Mouse (Mus musculus): ENCODE measurements around the gene Tnik. TPM values are rescaled to one million over a fixed set of nuclear protein-coding genes. Genes with fewer than 3 reads are reported as not detected.

Tnik gene
- polyA plus RNA-seq (2014; fragmentation: Nextera tagmentation; extraction: Ambion mirVana): 14.0 and 15.9 TPM in 2 replicates

- Histone ChIP-seq H3K4me1 (ENCODE audit: control insufficient read depth, insufficient read depth, low read length) (no peaks in the 10 kb centered on the region), H3K4me2 (ENCODE audit: low read depth, low read length) (peak within 1 kb of the TSS; percentile 90), H3K4me3 (ENCODE audit: low read depth, low read length) (peak within 1 kb of the TSS; percentile 74), H3K9me3 (replicated peaks; ENCODE audit: control insufficient read depth, low read length) (no peaks in the 10 kb centered on the region), H3K27me3 (ENCODE audit: control insufficient read depth, insufficient read depth, low read length) (0 out of 2 replicates have a peak, but pooled peaks cover 2% of the 10 kb centered on the region), H3K27ac (replicated peaks; ENCODE audit: low read depth, low read length) (peak within 1 kb of the TSS; percentile 56; the same call in 1 of the 2 replicates), H3K9ac (replicated peaks; ENCODE audit: low read length) (peak within 1 kb of the TSS; percentile 66), H3K36me3 (replicated peaks; ENCODE audit: control insufficient read depth, insufficient read depth, low read depth, low read length) (no peaks in the 10 kb centered on the region)
- ATAC-seq (replicated peaks; ENCODE audit: insufficient number of reproducible peaks, low FRiP score, low TSS enrichment, low read depth) (peak; percentile 86), DNase-seq (ENCODE audit: low spot score) (peak; percentile 80)
- under 1% methylated on average over 57 of the region's 59 CpGs for WGBS
These were observed at the start of gene Tnik for GRCm38 (mm10) chr3:28263002-28263947. Gene Tnik, plus strand, starts transcription at chr3:28263214.

- DNase-seq (ENCODE audit: low spot score): no peak
- Histone ChIP-seq H3K4me1 (ENCODE audit: control insufficient read depth, insufficient read depth, low read length) (no peaks in the 10 kb centered on the region), H3K4me2 (ENCODE audit: low read depth, low read length) (no peak overlapping the region), H3K27me3 (ENCODE audit: control insufficient read depth, insufficient read depth, low read length) (no peaks in the 10 kb centered on the region), H3K27ac (replicated peaks; ENCODE audit: low read depth, low read length) (no peak overlapping the region), H3K9ac (replicated peaks; ENCODE audit: low read length) (no peak overlapping the region), H3K4me3 (ENCODE audit: low read depth, low read length) (no peak overlapping the region), H3K9me3 (replicated peaks; ENCODE audit: control insufficient read depth, low read length) (no peaks in the 10 kb centered on the region), H3K36me3 (replicated peaks; ENCODE audit: control insufficient read depth, insufficient read depth, low read depth, low read length) (no peaks in the 10 kb centered on the region)
- ATAC-seq (replicated peaks; ENCODE audit: insufficient number of reproducible peaks, low FRiP score, low TSS enrichment, low read depth): no peak
- 81% methylated on average over 7 of the region's 7 CpGs for whole genome bisulfite sequencing
These were observed 48.1 kb upstream of the Tnik start for GRCm38 (mm10) chr3:28214886-28215311.

- no peak overlapping the region for H3K4me3 ChIP-seq (ENCODE audit: low read depth, low read length)
- H3K27ac ChIP-seq (replicated peaks; ENCODE audit: low read depth, low read length): no peak overlapping the region
- DNase-seq (ENCODE audit: low spot score) (no peak), ATAC-seq (replicated peaks; ENCODE audit: insufficient number of reproducible peaks, low FRiP score, low TSS enrichment, low read depth) (no peak)
- no peaks in the 10 kb centered on the region for H3K9me3 ChIP-seq (replicated peaks; ENCODE audit: control insufficient read depth, low read length)
- H3K27me3 ChIP-seq (ENCODE audit: control insufficient read depth, insufficient read depth, low read length): no peaks in the 10 kb centered on the region
- WGBS: 22% methylated on average over 5 of the region's 5 CpGs
- H3K4me1 ChIP-seq (ENCODE audit: control insufficient read depth, insufficient read depth, low read length): no peaks in the 10 kb centered on the region
- H3K36me3 ChIP-seq (replicated peaks; ENCODE audit: control insufficient read depth, insufficient read depth, low read depth, low read length): no peaks in the 10 kb centered on the region
- no peak overlapping the region for H3K9ac ChIP-seq (replicated peaks; ENCODE audit: low read length)
- H3K4me2 ChIP-seq (ENCODE audit: low read depth, low read length): no peak overlapping the region
These were observed 46.0 kb upstream of the Tnik start for GRCm38 (mm10) chr3:28217001-28217400.

GRCm38 (mm10) chr3:28219533-28219932 is 43.5 kb upstream of the Tnik start:
- Histone ChIP-seq H3K27me3 (ENCODE audit: control insufficient read depth, insufficient read depth, low read length) (no peaks in the 10 kb centered on the region), H3K4me2 (ENCODE audit: low read depth, low read length) (no peak overlapping the region), H3K27ac (replicated peaks; ENCODE audit: low read depth, low read length) (no peak overlapping the region), H3K9me3 (replicated peaks; ENCODE audit: control insufficient read depth, low read length) (no peaks in the 10 kb centered on the region), H3K36me3 (replicated peaks; ENCODE audit: control insufficient read depth, insufficient read depth, low read depth, low read length) (no peaks in the 10 kb centered on the region), H3K4me3 (ENCODE audit: low read depth, low read length) (no peak overlapping the region), H3K4me1 (ENCODE audit: control insufficient read depth, insufficient read depth, low read length) (no peaks in the 10 kb centered on the region), H3K9ac (replicated peaks; ENCODE audit: low read length) (no peak overlapping the region)
- no peak for ATAC-seq (replicated peaks; ENCODE audit: insufficient number of reproducible peaks, low FRiP score, low TSS enrichment, low read depth)
- no peak for DNase-seq (ENCODE audit: low spot score)
- 91% methylated on average over 7 of the region's 7 CpGs for WGBS

GRCm38 (mm10) chr3:28219964-28220363 is 43.0 kb upstream of the Tnik start:
- 88% methylated on average over 3 of the region's 3 CpGs for WGBS
- no peak overlapping the region for H3K4me2 ChIP-seq (ENCODE audit: low read depth, low read length)
- no peak overlapping the region for H3K4me3 ChIP-seq (ENCODE audit: low read depth, low read length)
- H3K27me3 ChIP-seq (ENCODE audit: control insufficient read depth, insufficient read depth, low read length): no peaks in the 10 kb centered on the region
- no peaks in the 10 kb centered on the region for H3K9me3 ChIP-seq (replicated peaks; ENCODE audit: control insufficient read depth, low read length)
- H3K36me3 ChIP-seq (replicated peaks; ENCODE audit: control insufficient read depth, insufficient read depth, low read depth, low read length): no peaks in the 10 kb centered on the region
- no peak for DNase-seq (ENCODE audit: low spot score)
- no peaks in the 10 kb centered on the region for H3K4me1 ChIP-seq (ENCODE audit: control insufficient read depth, insufficient read depth, low read length)
- no peak for ATAC-seq (replicated peaks; ENCODE audit: insufficient number of reproducible peaks, low FRiP score, low TSS enrichment, low read depth)
- H3K9ac ChIP-seq (replicated peaks; ENCODE audit: low read length): no peak overlapping the region
- H3K27ac ChIP-seq (replicated peaks; ENCODE audit: low read depth, low read length): no peak overlapping the region

GRCm38 (mm10) chr3:28224437-28225356 is 38.3 kb upstream of the Tnik start:
- Histone ChIP-seq H3K36me3 (replicated peaks; ENCODE audit: control insufficient read depth, insufficient read depth, low read depth, low read length) (no peaks in the 10 kb centered on the region), H3K27ac (replicated peaks; ENCODE audit: low read depth, low read length) (no peak overlapping the region), H3K27me3 (ENCODE audit: control insufficient read depth, insufficient read depth, low read length) (no peaks in the 10 kb centered on the region), H3K9me3 (replicated peaks; ENCODE audit: control insufficient read depth, low read length) (no peaks in the 10 kb centered on the region), H3K9ac (replicated peaks; ENCODE audit: low read length) (no peak overlapping the region), H3K4me3 (ENCODE audit: low read depth, low read length) (no peak overlapping the region), H3K4me2 (ENCODE audit: low read depth, low read length) (no peak overlapping the region), H3K4me1 (ENCODE audit: control insufficient read depth, insufficient read depth, low read length) (no peaks in the 10 kb centered on the region)
- DNase-seq (ENCODE audit: low spot score) (no peak), ATAC-seq (replicated peaks; ENCODE audit: insufficient number of reproducible peaks, low FRiP score, low TSS enrichment, low read depth) (no peak)
- 58% methylated on average over 15 of the region's 15 CpGs for WGBS

GRCm38 (mm10) chr3:28225357-28225905 is 37.6 kb upstream of the Tnik start:
- H3K4me3 ChIP-seq (ENCODE audit: low read depth, low read length): no peak overlapping the region
- H3K4me2 ChIP-seq (ENCODE audit: low read depth, low read length): no peak overlapping the region
- H3K4me1 ChIP-seq (ENCODE audit: control insufficient read depth, insufficient read depth, low read length): no peaks in the 10 kb centered on the region
- 78% methylated on average over 9 of the region's 9 CpGs for WGBS
- no peaks in the 10 kb centered on the region for H3K9me3 ChIP-seq (replicated peaks; ENCODE audit: control insufficient read depth, low read length)
- H3K9ac ChIP-seq (replicated peaks; ENCODE audit: low read length): no peak overlapping the region
- DNase-seq (ENCODE audit: low spot score): no peak
- no peak overlapping the region for H3K27ac ChIP-seq (replicated peaks; ENCODE audit: low read depth, low read length)
- no peaks in the 10 kb centered on the region for H3K27me3 ChIP-seq (ENCODE audit: control insufficient read depth, insufficient read depth, low read length)
- no peak for ATAC-seq (replicated peaks; ENCODE audit: insufficient number of reproducible peaks, low FRiP score, low TSS enrichment, low read depth)
- H3K36me3 ChIP-seq (replicated peaks; ENCODE audit: control insufficient read depth, insufficient read depth, low read depth, low read length): no peaks in the 10 kb centered on the region

Measured in embryonic facial prominence, embryonic 11.5 days (tissue).